Mouse (Mus musculus): ENCODE results near the gene Serinc5.
"Not testable (repeated sequence)": the region's sequence is repeated elsewhere in the genome, so short reads cannot be mapped to it uniquely, and the experiment has no call there.

The Serinc5 gene

DNA sequence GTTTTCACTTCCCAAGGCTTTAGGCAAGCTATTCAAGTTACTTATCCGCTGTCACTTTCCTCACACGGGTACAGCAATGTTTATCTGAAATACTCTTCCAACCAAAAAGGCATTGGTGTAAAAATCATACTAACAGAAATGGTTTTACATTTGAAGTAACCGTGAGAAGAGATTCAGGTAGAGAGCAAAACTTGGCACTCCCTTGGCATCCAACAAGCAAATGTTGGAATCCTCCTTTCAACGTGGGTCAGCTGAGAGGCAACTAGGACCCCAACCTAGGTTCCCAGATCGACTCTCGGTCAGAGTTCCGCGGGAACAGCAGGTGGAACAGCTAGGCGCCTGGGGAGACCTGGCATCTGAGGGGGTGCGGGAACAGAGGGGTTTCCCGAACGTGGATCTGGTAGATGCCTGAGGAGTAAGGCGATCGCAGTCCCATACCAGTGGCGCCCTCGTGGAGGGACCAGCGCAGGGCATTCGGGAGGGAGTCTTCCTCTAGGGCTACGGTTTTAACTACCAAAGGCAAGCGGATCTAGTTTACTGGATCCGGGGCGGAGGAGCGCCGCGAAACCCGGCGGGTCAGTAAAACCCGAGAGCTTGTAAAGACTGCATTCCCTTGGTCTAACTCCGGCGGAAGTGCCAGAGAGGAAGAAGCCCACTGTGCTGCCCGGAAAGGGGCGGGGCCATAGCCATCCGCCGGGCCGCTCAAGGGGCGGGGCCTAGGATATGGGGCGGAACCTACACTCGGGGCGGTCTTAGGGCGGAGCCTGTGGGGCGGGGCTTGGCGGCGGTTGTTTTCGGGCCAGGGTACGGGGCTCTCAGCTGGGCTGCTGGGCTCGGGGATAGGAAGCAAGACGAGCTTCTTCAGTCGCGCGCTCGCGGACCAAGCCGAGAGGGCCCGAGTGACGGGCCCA, at the start of gene Serinc5:
Gene Serinc5, plus strand, starts transcription at position 781 of the 911 bp plus-strand sequence.
- peak; percentile 80 for DNase-seq (ENCODE audit: low read depth, low spot score)

DNA sequence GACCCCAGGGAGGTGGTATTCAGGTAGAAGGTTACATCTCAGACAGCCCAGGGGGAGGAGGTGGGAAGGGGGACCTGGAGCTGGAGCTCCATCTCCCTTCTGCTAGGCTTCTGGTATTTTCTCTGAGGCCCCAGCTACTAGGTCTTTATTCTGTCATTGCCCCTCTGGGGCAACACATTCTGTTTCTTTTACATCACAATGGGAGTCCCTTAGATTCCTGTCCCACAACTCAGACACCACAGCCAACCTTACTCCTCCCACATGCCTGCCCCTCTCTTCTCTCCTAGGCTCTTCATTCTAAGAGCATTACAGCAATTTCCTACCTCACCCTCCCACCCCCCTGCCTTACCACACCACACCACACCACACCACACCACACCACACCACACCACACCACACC, 34.8 kb upstream of the Serinc5 start, which contains the start of gene Spz1:
Gene Spz1, minus strand, starts transcription at position 101 of the 400 bp plus-strand sequence.
- DNase-seq (ENCODE audit: low read depth, low spot score), result no peak

DNA sequence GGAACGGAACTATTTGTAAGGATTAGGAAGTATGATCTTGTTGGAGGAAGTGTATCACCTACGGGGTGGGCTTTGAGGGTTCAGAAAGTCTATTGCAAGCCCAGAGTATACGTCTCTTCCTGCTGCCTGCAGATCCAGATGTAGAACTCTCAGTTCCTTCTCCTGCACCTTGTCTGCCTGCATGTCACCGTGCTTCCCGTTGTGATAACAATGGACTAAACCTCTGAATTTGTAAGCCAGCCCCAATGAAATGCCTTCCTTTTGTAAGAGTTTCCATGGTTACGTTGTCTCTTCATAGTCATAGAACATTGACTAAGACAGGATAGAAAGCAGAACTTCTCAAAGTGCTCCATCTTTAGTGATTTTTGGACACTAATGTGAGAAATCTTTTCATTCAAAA, 34.2 kb upstream of the Serinc5 start:
- DNase-seq (ENCODE audit: low read depth, low spot score), result no peak

DNA sequence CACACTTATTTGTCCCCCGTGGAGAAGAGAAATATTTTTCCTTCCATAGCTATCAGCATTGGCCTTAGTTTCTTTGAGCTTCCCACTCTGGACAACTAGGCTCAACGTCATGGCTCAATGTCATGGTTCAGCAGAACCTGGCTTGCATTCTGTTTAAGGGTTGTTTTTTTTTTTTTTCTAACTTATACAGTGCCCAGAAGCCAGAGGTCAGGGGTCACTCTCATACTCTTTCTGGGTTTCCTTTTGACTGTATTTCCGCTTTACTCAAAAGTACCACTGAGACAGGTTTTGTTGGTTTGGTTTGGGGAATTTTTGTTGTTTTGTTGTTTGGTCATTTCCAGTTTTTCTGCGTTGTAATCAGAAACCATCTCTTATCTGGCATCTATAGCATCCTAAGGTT, 32.7 kb upstream of the Serinc5 start:
- DNase-seq (ENCODE audit: low read depth, low spot score), result no peak

DNA sequence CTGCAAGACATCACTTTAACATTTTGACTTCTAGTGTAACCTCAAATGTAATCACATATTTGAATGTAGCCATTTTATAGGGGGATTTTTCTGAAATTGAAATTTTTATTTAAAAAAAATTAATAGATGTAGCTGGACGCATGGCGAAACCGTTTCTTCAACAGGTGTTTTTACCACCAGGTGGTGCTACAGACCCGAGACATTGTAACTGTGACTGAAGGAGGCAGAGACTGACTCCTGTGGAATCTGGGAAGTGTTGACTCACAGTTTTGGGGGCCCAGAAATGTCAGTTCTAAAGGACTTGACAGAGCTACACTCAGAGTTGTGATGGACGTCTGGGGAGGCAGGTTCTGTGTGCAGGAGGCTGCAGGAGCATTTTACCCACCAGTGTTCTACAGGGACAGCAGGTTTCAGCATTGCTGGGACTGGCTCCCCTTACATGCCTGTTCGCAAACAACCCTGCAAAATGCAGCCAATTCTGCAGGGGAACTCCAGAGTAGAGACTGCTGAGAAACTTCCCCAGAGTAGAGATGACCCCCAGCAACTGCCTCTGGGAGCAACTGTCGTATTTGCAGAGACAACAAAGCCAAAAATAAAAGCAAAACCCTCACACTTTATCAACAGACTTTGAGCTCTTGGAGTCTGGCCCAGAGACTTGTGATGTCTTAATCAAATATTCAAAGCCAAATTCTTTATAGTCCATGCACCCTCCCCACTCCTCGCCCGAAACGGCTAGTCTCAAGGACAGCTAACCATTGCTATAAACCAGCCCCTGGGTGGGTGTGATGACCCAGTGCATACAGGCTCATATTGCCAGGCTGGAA, 30.5 kb upstream of the Serinc5 start:
- DNase-seq (ENCODE audit: low read depth, low spot score), result no peak

DNA sequence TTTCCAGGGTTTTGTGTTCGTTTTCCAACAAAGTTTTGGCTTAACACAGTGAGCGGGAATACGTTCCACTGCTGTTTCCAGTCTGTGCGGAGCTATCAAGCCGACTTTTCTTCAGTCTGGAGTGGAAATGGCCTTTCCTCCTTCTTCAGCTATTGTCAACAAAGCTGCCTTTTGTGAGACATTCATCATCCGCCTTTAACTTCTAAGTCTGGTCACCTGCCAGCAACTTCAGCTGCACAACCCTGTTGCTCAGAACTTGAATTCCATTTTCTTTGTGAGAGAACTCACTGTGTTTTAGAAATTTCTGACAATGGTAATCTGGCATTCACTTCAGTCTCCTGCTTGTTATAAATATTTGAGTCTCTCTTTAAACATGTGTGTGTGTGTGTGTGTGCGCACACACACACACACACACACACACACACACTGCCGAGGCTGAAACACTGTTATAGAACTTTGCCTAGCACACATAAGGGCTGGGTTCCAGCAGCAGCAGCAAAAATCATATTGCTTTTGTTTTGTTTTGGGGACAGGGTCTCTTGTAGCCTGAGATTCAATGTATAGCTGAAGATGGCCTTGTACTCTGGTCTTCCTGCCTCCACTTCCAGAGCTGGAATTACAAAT, 26.7 kb upstream of the Serinc5 start:
- no peak for DNase-seq (ENCODE audit: low read depth, low spot score)

DNA sequence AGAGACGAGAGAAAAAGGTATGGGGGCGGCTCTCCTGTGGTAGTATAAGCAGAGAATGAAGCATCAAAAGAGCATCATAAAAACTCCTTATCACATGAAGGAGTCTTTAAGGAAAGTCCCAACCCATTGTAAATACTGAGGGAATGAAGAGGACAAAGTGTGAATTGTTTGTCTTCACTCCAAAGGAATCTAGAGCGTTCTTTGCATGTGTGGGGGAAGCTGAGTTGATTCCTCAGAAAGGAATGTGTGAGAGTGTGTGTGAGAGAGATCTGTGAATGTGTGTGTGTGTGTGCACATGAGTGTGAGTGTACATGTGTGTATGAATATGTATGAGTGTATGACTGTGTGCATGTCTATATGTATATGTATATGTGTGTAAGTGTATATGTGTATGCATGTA, 22.2 kb upstream of the Serinc5 start:
- no peak for DNase-seq (ENCODE audit: low read depth, low spot score)

DNA sequence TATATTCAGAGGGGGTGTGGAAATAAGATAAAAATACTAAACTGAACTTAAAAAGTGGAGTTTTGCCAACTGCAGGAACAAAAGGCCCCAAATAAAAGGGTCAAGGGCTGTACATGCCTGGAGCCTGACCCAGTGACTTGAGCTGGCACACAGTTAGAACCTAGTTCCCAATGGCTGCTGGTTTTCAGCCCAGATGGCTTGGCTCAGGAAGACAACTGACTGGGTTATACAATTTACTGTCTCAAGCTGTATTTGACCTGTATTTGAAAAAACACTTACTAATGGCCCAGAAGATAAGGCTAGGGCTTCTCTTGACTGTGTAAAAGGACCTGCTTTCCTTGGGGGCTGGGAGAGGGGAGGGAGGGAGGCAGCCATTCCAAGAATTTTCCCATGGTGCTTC, 21.6 kb upstream of the Serinc5 start:
- DNase-seq (ENCODE audit: low read depth, low spot score), result no peak

DNA sequence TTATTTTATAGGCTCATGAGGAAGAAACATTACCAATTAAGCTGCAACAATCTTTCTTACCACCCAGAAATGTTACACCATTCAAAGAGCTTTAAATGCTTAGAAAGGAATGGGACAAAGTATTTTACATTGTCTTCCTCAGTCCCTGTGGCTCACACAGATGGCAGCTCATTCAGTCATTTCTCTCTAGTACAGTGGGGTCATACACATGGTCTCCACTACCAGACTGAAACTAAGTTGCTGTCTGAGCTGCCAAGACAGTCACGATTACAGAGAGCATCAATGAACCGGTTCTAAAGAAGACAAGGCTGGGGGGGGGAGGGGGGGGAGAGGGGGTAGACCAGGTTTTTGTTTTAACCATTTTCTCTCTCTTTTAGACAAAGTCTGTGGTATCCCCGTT, 19.7 kb upstream of the Serinc5 start:
- DNase-seq (ENCODE audit: low read depth, low spot score), result no peak

DNA sequence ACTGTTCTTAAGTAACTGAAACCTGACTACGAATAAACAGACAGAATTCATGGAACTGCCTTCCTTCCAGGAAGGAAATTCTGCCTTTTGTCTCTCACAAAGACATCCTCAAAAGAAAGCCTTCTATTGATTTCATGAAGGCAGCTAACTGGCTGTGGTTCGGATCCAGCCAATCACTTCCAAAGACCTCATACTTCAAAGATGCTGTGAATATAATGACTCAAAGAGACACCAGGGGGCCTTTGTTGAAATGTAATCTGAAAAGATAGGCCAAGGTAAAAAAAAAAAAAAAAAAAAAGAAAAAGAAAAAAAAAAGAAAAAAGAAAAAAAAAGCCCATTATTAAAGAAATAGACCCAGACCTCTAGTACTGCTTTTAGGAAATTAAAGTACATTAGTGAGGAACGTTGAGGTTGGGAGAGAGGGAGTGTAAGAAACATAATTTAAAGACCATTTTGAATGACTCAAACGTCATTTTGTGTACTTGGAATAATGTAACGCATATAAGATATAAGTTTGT, 18.6 kb upstream of the Serinc5 start:
- DNase-seq (ENCODE audit: low read depth, low spot score), result no peak

DNA sequence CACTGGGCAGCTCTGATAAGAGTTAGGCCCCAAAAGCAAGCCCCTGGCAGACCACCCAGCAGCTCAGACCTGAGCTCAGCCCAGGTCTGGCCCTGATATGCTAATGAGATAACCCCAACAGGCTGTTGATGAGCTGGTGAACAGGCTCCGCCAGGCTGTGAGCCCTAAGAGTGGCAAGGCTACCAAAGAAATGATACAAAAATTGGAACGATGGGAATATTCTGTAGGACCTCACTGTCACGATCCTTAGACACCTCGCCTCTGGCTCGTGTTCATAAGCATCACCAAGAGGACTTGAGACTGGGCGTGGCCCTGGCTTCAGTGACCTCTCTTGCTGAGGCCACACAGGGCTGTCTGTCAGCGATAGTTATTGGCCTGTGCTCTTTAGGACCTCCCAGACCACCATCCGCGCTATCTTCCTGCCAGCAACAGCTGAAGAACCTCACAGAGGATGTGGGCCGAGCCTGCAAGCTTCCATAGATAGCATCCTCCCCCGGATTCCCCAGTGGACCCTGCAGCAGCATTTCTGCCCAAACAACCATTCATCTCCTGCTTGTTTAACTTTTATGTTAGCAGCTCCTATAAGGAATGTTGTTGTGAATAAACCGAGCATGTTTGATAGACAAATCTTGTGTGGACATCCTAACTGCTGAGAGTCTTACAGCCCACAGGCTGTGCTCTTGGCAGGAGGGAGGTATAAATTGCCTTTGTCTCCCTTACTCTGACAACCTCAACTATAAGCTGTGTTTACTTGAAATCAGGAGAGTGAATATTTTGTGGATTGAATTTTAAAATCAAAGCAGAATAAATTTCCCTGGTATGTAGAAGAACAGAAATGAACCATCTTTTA, 17.9 kb upstream of the Serinc5 start:
- no peak for DNase-seq (ENCODE audit: low read depth, low spot score)

DNA sequence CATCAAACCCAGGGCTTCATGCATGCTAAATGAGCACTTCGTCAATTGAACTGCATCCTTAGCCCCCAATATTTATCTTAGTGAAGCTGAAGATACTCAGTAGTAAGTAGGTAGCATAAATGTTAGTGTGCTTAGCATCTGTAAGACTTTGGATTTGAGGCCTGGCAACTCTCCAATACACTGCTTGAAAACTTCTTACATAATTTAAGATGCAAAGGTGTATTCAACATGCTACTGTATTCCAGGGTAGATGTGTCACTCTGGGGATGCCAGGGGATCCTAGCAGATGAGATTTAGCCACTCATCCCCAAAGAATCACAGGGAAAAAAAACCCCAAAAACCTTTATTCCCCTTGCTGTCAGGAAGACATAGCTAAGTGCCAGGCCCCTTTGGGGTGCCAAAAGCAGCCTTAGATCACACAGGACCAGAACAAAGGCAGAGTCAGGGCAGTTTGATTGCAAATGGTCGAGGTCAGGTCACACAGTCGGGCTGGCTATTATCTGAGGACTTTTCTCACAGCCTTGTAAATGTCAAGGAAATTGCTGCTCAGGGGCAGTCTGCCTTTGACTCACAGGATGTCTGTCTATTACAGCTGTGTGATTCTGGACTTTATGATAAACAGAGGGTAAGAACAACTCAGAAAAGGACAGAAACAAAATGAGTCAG, 17.0 kb upstream of the Serinc5 start:
- DNase-seq (ENCODE audit: low read depth, low spot score), result no peak

DNA sequence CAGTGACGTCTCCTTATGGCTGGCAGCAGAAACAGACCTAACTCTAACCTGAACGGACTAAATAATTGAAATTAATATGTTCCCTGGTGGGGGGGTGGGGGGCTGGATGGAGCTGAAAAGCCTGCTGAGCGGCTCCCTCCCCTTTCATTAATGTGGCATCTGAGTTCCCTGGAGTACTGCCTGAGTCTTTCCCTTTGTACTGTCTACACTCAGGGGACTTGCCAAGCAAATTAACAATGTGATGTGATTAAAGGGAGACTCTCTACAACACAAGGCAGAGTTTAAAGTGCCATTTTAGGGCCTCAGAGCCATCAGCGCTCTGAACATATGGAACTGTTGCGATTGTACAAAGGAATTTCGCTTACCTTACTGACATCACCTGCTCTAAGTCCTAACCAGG, 16.4 kb upstream of the Serinc5 start:
- DNase-seq (ENCODE audit: low read depth, low spot score), result no peak

DNA sequence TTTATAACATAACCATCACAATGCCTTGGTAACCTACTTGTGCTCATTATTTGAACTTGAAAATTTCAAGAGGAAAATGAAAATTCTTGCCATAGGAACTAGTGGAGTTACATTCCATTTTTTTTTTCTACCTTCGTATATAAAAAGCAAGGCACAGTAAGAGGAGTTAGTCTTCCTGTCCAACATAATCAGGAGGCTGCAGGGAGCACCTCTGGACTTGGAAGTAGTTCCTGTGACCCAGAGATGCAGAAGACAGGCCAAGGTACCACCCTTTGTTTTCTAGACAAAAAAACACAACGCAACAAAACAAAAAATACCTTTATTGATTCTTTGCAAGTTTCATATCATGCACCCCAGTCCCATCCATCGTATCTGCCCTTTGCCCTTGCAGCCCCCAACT, 16.0 kb upstream of the Serinc5 start:
- no peak for DNase-seq (ENCODE audit: low read depth, low spot score)

DNA sequence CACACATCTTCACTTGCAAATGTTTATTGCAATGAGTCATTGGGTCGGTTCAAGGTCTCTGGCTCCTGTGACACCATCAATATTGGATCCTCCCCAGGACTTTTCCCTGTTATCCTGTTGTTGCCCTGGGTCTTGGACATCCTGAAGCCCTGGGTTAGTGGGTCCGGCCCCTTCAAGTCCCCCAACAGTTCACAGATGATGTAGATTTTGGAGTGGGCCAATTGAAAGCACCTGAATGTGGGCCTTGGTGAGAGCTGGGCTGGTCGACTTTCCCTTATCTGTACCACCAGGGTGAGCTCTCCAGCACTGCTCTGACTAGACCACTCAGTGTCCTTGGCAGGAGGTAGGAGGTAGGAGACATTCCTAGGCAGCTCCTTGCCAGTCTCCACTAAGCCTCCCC, 15.5 kb upstream of the Serinc5 start:
- no peak for DNase-seq (ENCODE audit: low read depth, low spot score)

DNA sequence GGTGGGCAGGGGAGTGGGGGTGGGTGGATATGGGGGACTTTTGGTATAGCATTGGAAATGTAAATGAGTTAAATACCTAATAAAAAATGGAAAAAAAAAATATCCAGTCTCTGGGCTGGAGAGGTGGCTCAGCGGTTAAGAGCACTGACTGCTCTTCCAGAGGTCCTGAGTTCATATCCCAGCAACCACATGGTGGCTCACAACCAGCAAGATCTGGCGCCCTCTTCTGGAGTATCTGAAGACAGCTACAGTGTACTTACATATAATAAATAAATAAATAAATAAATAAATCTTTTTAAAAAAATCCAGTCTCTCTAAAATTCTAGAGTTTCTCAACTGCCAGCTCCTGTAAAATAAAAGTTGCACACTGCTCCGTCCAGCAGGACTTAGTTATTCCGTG, 5.6 kb upstream of the Serinc5 start:
- not testable (repeated sequence) for DNase-seq (ENCODE audit: low read depth, low spot score)

DNA sequence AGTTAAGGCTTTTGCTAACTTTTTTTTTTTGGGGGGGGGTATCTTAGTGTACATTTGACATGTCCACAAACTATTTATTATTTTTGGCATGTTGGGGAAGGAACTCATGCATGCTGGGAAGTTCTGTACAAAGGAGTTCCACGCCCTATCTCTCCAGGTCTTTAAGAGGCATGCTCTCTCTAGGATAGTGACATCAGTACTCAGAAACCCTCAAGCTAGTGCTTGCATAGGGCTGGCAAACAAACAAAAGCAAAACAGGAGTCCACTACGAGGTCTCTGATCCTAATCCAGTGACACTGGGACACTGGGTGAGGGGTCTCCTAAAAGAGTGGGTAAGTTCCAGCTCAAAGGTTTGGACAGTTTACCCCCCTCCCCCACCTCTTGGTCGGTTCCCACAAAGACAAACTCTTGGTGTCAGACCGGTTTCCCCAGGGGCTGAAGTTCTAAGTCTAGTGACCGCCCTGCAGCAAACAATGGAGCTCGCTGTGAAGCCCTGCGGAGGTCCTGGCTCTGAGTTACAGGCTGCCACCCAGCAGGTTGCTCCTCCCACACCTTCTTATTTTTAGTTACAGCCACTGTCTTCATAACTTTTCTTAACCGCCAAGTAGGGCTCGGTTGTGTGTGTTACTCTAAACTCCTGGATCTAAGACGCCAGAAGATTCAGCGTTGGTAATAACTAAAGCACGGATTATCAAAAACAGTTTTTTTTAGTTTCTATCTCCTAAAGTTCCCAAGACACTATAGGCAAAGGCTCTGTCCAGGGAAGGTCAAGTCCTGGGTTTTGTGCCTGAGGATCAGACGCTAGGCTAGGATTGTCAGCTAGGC, 1.2 kb upstream of the Serinc5 start:
- no peak for DNase-seq (ENCODE audit: low read depth, low spot score)

DNA sequence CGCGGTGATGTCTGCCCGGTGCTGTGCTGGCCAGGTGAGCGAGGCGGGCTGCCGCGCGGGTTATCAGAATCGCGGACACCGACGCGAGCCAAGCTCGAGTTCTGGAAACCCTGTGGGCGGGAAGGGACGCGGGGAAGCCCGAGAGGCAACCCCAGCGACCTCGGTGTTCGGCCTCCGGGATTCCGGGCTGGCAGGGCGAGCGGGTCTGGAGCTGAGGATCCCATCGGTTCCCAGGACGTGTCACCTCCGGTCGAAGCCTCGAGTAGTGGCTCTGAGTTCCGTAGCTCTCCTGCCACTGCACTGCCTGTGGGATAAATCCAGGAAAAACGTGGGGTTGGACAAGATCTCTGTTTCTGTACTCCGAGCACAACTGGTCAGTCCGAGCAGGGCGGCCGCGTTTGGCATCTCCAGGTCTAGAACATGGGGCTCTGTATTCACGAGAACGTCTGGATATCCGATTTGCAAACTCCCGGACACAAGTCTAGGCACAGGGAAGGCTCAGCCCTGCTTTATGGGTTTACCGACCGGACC, 428 bp downstream of the Serinc5 start:
- no peak for DNase-seq (ENCODE audit: low read depth, low spot score)

DNA sequence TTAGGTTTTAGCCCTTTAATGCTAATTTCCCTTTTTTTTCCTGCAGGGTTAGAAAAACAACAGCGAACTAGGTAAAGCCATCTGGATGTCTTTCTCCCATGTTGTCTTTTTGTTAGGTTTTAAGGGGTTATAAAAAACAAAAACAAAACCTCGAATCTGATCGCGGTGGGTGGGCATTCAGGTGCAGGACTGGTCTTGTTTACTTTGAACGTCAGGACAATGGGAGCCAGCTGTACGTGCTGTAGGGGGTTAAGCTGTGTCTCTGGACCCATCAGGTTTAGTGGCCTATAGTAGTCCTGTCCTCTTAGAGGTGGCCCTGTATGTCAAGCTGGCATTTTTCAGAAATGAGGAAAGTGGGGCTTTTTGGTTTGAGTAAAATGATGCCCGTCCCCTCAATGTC, 1.0 kb downstream of the Serinc5 start:
- no peak for DNase-seq (ENCODE audit: low read depth, low spot score)
